Mouse (Mus musculus): ENCODE data around the gene Etnk2. TPM values are rescaled to one million over a fixed set of nuclear protein-coding genes. Genes with fewer than 3 reads are reported as not detected.

The Etnk2 gene
- total RNA-seq, 2 experiments from 2014 or later: 7.7 to 52.9 TPM

Other genes with a start within 250 kb of the Etnk2 start
- 100 to 1,000 TPM in 1 of 2 experiments, 10 to 100 TPM in 1; 95.7 to 103 TPM for gene Ppp1r15b, start 232.4 kb upstream of the Etnk2 start, total RNA-seq (2021)
- gene Plekha6, start 199.4 kb upstream of the Etnk2 start, total RNA-seq (2021): 10 to 100 TPM in 1 of 2 experiments, 1 to 10 TPM in 1; 9.0 to 17.9 TPM
- 1 to 10 TPM in 1 of 2 experiments, under 1 TPM in 1; 0.96 to 1.2 TPM for gene Golt1a, start 53.8 kb upstream of the Etnk2 start, total RNA-seq (2021)
- not detected for gene Kiss1, start 41.7 kb upstream of the Etnk2 start, total RNA-seq (2021)
- 10 to 100 TPM in 1 of 2 experiments, 1 to 10 TPM in 1; 5.5 to 26.0 TPM for gene Ren1, start 13.1 kb upstream of the Etnk2 start, total RNA-seq (2021)
- gene Sox13, start 60.8 kb downstream of the Etnk2 start, total RNA-seq (2021): 10 to 100 TPM; 14.0 to 18.5 TPM
- 100 to 1,000 TPM in 1 of 2 experiments, 10 to 100 TPM in 1; 91.3 to 108 TPM for gene Snrpe, start 246.7 kb downstream of the Etnk2 start, total RNA-seq (2021)

Data from adrenal gland, adult 18-20 months (tissue).